In the genomic region with DNA sequence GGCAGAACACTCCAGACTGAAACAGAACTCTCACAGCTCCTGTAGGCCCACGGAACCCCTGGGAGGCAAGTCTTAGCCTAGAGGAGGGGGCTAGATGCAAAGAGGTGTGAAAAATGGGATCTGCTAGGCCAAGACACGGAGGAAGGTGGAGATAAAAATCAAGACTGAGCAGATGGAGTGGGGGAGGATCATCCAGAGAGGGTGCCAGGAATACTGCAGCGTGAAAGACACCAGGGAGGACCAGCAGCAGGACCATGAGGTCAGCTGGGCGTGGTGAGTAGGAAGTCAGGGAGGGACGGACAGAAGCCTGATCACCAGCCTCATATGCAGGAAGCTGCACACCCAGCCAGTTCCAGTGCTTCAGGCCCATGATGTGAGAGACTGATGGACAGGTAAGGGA, we compare ENCODE assay signal across 26 mouse cellular contexts. TPM values are rescaled to one million over a fixed set of nuclear protein-coding genes. Genes with fewer than 3 reads are reported as not detected.
DNase-seq lines count a peak whose midpoint lies in the region; ATAC-seq and TF ChIP-seq lines count a peak whose summit lies in the region.
"Had no signal": no experiment of that assay in that cellular context is flagged by ENCODE, and none has a peak within 500 bp of the region (broad histone marks: within the 10 kb centered on the region; RNA-seq: fewer than 3 reads in every experiment).

No protein-coding gene starts in this region.

- H3K4me1 ChIP-seq in hindbrain, postnatal 0 days (ENCODE audit: insufficient read depth, low read length), result no peaks in the 10 kb centered on the region
- H3K4me1 ChIP-seq in hindbrain, embryonic 11.5 days (replicated peaks; ENCODE audit: control insufficient read depth, insufficient read depth, low read length), result no peaks in the 10 kb centered on the region
- H3K4me1 ChIP-seq in limb, embryonic 10.5 days, result no peaks in the 10 kb centered on the region
- H3K4me1 ChIP-seq: hindbrain, embryonic 13.5 days; kidney, embryonic 15.5 days; midbrain, embryonic 13.5 days had no signal

- no peak for TF ChIP-seq CTCF in hindbrain, postnatal 0 days (IDR thresholded peaks at IDR 0.05; ENCODE audit: low read depth)

- no peak overlapping the region for H3K4me3 ChIP-seq in hindbrain, postnatal 0 days (ENCODE audit: low read length)
- no peak overlapping the region for H3K4me3 ChIP-seq in hindbrain, embryonic 11.5 days (ENCODE audit: low read depth, low read length)
- H3K4me3 ChIP-seq in limb, embryonic 10.5 days, result no peak overlapping the region
- H3K4me3 ChIP-seq: hindbrain, embryonic 13.5 days; kidney, embryonic 15.5 days; midbrain, embryonic 13.5 days; myocyte had no signal

- 0 out of 2 replicates have a peak overlapping the region, but pooled peaks have one; percentile 7 for H3K27ac ChIP-seq in hindbrain, postnatal 0 days
- H3K27ac ChIP-seq in hindbrain, embryonic 11.5 days (ENCODE audit: low read depth, low read length), result no peak overlapping the region
- H3K27ac ChIP-seq in limb, embryonic 10.5 days, result no peak overlapping the region
- H3K27ac ChIP-seq: hindbrain, embryonic 13.5 days; kidney, embryonic 15.5 days; midbrain, embryonic 13.5 days; stomach, postnatal 0 days had no signal

- H3K4me2 ChIP-seq in hindbrain, postnatal 0 days (ENCODE audit: low read depth, low read length), result no peak overlapping the region
- H3K4me2 ChIP-seq in hindbrain, embryonic 11.5 days (replicated peaks; ENCODE audit: low read depth, low read length), result no peak overlapping the region
- H3K4me2 ChIP-seq: heart, embryonic 11.5 days; hindbrain, embryonic 13.5 days; kidney, embryonic 15.5 days; midbrain, embryonic 13.5 days had no signal

- H3K36me3 ChIP-seq in hindbrain, postnatal 0 days (ENCODE audit: insufficient read depth, low read length), result peaks cover 18% of the 10 kb centered on the region
- no peaks in the 10 kb centered on the region for H3K36me3 ChIP-seq in hindbrain, embryonic 11.5 days (ENCODE audit: control insufficient read depth, insufficient read depth, low read length)
- H3K36me3 ChIP-seq in limb, embryonic 10.5 days, result no peaks in the 10 kb centered on the region
- H3K36me3 ChIP-seq: kidney, embryonic 15.5 days had no signal

- H3K9me3 ChIP-seq in hindbrain, postnatal 0 days (ENCODE audit: low read length), result no peaks in the 10 kb centered on the region
- no peaks in the 10 kb centered on the region for H3K9me3 ChIP-seq in hindbrain, embryonic 11.5 days (ENCODE audit: control insufficient read depth, low read length)
- H3K9me3 ChIP-seq in limb, embryonic 10.5 days (replicated peaks), result no peaks in the 10 kb centered on the region
- H3K9me3 ChIP-seq: hindbrain, embryonic 13.5 days; kidney, embryonic 15.5 days; midbrain, embryonic 13.5 days had no signal

- WGBS in hindbrain, postnatal 0 days, result 58% methylated on average over 5 of the region's 5 CpGs
- 82% methylated on average over 5 of the region's 5 CpGs for WGBS in hindbrain, embryonic 11.5 days
- WGBS in limb, embryonic 10.5 days, result 64% methylated on average over 5 of the region's 5 CpGs

- H3K9ac ChIP-seq in hindbrain, postnatal 0 days (replicated peaks; ENCODE audit: low read length), result no peak overlapping the region
- H3K9ac ChIP-seq in hindbrain, embryonic 11.5 days (ENCODE audit: low read depth, low read length), result no peak overlapping the region
- H3K9ac ChIP-seq: hindbrain, embryonic 13.5 days; kidney, embryonic 15.5 days; midbrain, embryonic 13.5 days had no signal

- peak; percentile 48; the same call in 1 of the 2 replicates for ATAC-seq in hindbrain, postnatal 0 days
- ATAC-seq in hindbrain, embryonic 11.5 days (ENCODE audit: low FRiP score), result no peak
- ATAC-seq: forebrain, embryonic 14.5 days; intestine, embryonic 16.5 days; midbrain, embryonic 13.5 days; Patski had no signal

- H3K27me3 ChIP-seq in hindbrain, postnatal 0 days (ENCODE audit: insufficient read depth, low read length), result no peaks in the 10 kb centered on the region
- no peaks in the 10 kb centered on the region for H3K27me3 ChIP-seq in hindbrain, embryonic 11.5 days (ENCODE audit: control insufficient read depth, insufficient read depth, low read length)
- H3K27me3 ChIP-seq in limb, embryonic 10.5 days (ENCODE audit: low read depth, poor library complexity, severe bottlenecking), result peaks cover 12% of the 10 kb centered on the region; the same call in 1 of the 2 replicates
- H3K27me3 ChIP-seq: hindbrain, embryonic 13.5 days; kidney, embryonic 15.5 days; midbrain, embryonic 13.5 days had no signal

- DNase-seq in hindbrain, postnatal 0 days (ENCODE audit: low spot score), result peak; percentile 25
- DNase-seq in hindbrain, embryonic 11.5 days (ENCODE audit: low spot score), result no peak
- peak; percentile 93 for DNase-seq in brain, adult 2 months (ENCODE audit: low read depth, low spot score)
- peak; percentile 81 for DNase-seq in cerebellum, adult 11-12 months
- peak; percentile 70 to 84 for DNase-seq in cerebellum, postnatal 14 days
- DNase-seq in lung, postnatal 14 days, result no peak
- no peak for DNase-seq in limb, embryonic 10.5 days (ENCODE audit: low spot score)
- DNase-seq: adrenal gland, adult 8-10 months; heart, postnatal 10 days; layer of hippocampus, postnatal 36 days; liver; lung, postnatal 10 days; right cerebral cortex, postnatal 4 days had no signal

RNA-seq across cellular contexts. Expression of a gene that starts 47.5 kb away (rescaled TPM):
- 117 and 121 TPM in 2 replicates for total RNA-seq in hindbrain, postnatal 0 days (2014; rRNA removed)
- 91.7 and 93.2 TPM in 2 replicates for polyA plus RNA-seq in hindbrain, postnatal 0 days (2015; fragmentation: Nextera tagmentation; extraction: Ambion mirVana)
- 70.4 and 75.2 TPM in 2 replicates for polyA plus RNA-seq in hindbrain, embryonic 11.5 days (2014; fragmentation: Nextera tagmentation; extraction: Ambion mirVana)
- 2.6 and 7.8 TPM in 2 replicates for polyA plus RNA-seq in limb, embryonic 10.5 days (2016; fragmentation: Nextera tagmentation; extraction: Ambion mirVana)
- total RNA-seq: common myeloid progenitor, adult 5-6 weeks; granulocyte monocyte progenitor cell, adult 5-6 weeks; megakaryocyte, adult 5-6 weeks; neutrophil, adult 5-6 weeks had no signal

Comparison
In these comparisons a context has a peak if more than half of its experiments do, and no peak if none do; other contexts are left out.
1. DNase-seq: peak in hindbrain, postnatal 0 days (single experiment), brain, adult 2 months (single experiment), cerebellum, adult 11-12 months (single experiment) and cerebellum, postnatal 14 days (2 of 2); none in hindbrain, embryonic 11.5 days (single experiment), lung, postnatal 14 days (single experiment) and limb, embryonic 10.5 days (single experiment).